Mouse (Mus musculus) CH12.LX (cell line): ENCODE measurements at regions not wholly inside any gene's neighbourhood (a gene's known extent, or its start where the extent isn't known, plus 50 kb on each side); places are given as distances from the start of the nearest gene placed in this dataset.

Experiments
- CTCF ChIP-seq, 2 experiments: IDR thresholded peaks in 1 of 2; conservative IDR thresholded peaks in 1 of 2; 2 replicates each; pipeline ENCODE4 v1.5.1; 2011 to 2012; ENCODE audit warnings: low read depth in 2 of 2, low read length in 2 of 2, improper control_type of control experiment in 1 of 2, inconsistent platforms in 1 of 2, mild to moderate bottlenecking in 1 of 2, moderate library complexity in 1 of 2
- EP300 ChIP-seq: IDR thresholded peaks from 2 replicates; pipeline ENCODE4 v1.6.1; 2011; ENCODE audit warnings: low read length, improper control_type of control experiment
- MAFK ChIP-seq: IDR thresholded peaks from 2 replicates; pipeline ENCODE4 v1.6.1; 2011; ENCODE audit warnings: low read length, improper control_type of control experiment; ENCODE audit not compliant: insufficient replicate concordance
- POLR2A ChIP-seq: IDR thresholded peaks from 2 replicates; pipeline ENCODE4 v1.6.1; 2011; ENCODE audit warnings: low read depth, mild to moderate bottlenecking, improper control_type of control experiment, low read length
- POLR2AphosphoS2 ChIP-seq: IDR thresholded peaks from 2 replicates; pipeline ENCODE4 v1.6.1; 2011; ENCODE audit warnings: low read depth, low read length, improper control_type of control experiment
- RCOR1 ChIP-seq: conservative IDR thresholded peaks from 2 replicates; pipeline ENCODE4 v1.6.1; 2012; ENCODE audit warnings: low read depth, mild to moderate bottlenecking, inconsistent platforms, low read length, improper control_type of control experiment
- TBP ChIP-seq: conservative IDR thresholded peaks from 2 replicates; pipeline ENCODE4 v1.6.1; 2011; ENCODE audit warnings: low read depth, low read length, improper control_type of control experiment
- TCF12 ChIP-seq: IDR thresholded peaks from 2 replicates; pipeline ENCODE4 v1.6.1; 2014; ENCODE audit warnings: low read depth, mild to moderate bottlenecking, inconsistent platforms, low read length, improper control_type of control experiment

DNA sequence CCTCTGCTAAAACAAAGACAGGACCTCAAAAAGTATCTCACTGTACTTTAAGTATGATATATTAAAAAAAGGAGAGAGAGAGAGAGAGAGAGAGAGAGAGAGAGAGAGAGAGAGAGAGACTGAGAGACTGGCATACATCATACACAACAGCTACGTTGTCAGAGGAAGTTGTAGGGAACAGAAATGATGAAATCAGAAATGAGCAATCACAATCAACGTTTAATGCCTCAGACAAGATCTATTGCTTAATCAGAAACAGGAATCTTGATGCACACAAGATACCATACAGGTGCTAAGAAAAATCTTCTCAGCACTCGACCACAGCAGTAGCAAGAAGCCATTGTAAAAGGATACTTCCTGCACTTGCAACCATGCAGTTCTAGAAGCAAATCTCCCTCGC, 424.9 kb upstream of the B430305J03Rik start:
- TF ChIP-seq MAFK (no peak), POLR2A (no peak), CTCF (conservative IDR thresholded peaks at IDR 0.05 in 1 of 2, IDR thresholded peaks at IDR 0.05 in 1 of 2; ENCODE audit: low read depth in 2 of 2, low read length in 2 of 2) (no peak), POLR2AphosphoS2 (no peak), EP300 (no peak), RCOR1 (no peak), TCF12 (no peak), TBP (no peak)
